Mouse (Mus musculus) neural tube, embryonic 14.5 days (tissue): ENCODE measurements around the gene Gm21954. TPM values are rescaled to one million over a fixed set of nuclear protein-coding genes. Genes with fewer than 3 reads are reported as not detected.
A peak's percentile ranks its signal among the peaks of the same experiment; 100 is the strongest.

Experiments
- ATAC-seq: fragments of 200-750 bp; cut with Nextera tagmentation; 2 replicates; pipeline ENCODE4 v1.8.0; 2017; ENCODE audit warnings: low read depth, mild to moderate bottlenecking, moderate TSS enrichment, moderate library complexity
- H3K27ac ChIP-seq: fragments of 300-500 bp; sonication (generic); 2 replicates; pipeline ENCODE4 v1.5.1; 2014; ENCODE audit warnings: low read depth, mild to moderate bottlenecking, control low read depth, low read length, moderate library complexity, mixed read lengths
- H3K27me3 ChIP-seq: fragments of 300-500 bp; sonication (generic); 2 replicates; pipeline ENCODE4 v1.6.1; 2014; ENCODE audit warnings: low read length; ENCODE audit not compliant: control insufficient read depth, insufficient read depth
- H3K36me3 ChIP-seq: fragments of 300-500 bp; sonication (generic); 2 replicates; pipeline ENCODE4 v1.6.1; 2014; ENCODE audit warnings: low read length, mixed read lengths; ENCODE audit not compliant: control insufficient read depth, insufficient read depth
- H3K4me1 ChIP-seq: fragments of 300-500 bp; sonication (generic); 2 replicates; pipeline ENCODE4 v1.6.1; 2014; ENCODE audit warnings: low read length; ENCODE audit not compliant: control insufficient read depth, insufficient read depth
- H3K4me2 ChIP-seq: fragments of 300-500 bp; sonication (generic); 2 replicates; pipeline ENCODE4 v1.6.1; 2014; ENCODE audit warnings: mild to moderate bottlenecking, low read depth, low read length, control low read depth
- H3K4me3 ChIP-seq: fragments of 300-500 bp; sonication (generic); 2 replicates; pipeline ENCODE4 v1.5.1; 2014; ENCODE audit warnings: low read depth, low read length, control low read depth, mixed read lengths
- H3K9ac ChIP-seq: fragments of 300-500 bp; sonication (generic); replicated peaks from 2 replicates; pipeline ENCODE4 v1.6.1; 2014; ENCODE audit warnings: low read depth, mild to moderate bottlenecking, control low read depth, low read length, mixed read lengths
- H3K9me3 ChIP-seq: fragments of 300-500 bp; sonication (generic); 2 replicates; pipeline ENCODE4 v1.6.1; 2016; ENCODE audit warnings: low read length; ENCODE audit not compliant: control insufficient read depth
- WGBS: fragments of 180-500 bp; shearing (Covaris S2); extraction: QIAGEN DNeasy Blood & Tissue Kit; methylation state at CpG from one replicate; pipeline ENCODE4 v1.1.7; 2014; 5-methylcytosine and 5-hydroxymethylcytosine counted together
- polyA plus RNA-seq: library from polyadenylated mRNA; unstranded; fragments of >200 nt; fragmentation: Nextera tagmentation; extraction: Ambion mirVana; gene quantifications from 2 replicates; pipeline ENCODE4 v1.2.1, GENCODE M21; 2014

The Gm21954 gene
- polyA plus RNA-seq, 1 experiment from 2014 or later = not detected

GRCm38 (mm10) chr3:55415527-55415950, 56.5 kb downstream of the Gm21954 start:
- H3K36me3 ChIP-seq = no peaks in the 10 kb centered on the region
- no peaks in the 10 kb centered on the region for H3K9me3 ChIP-seq
- no peak overlapping the region for H3K4me3 ChIP-seq
- H3K27ac ChIP-seq = peak overlapping the region; percentile 95
- WGBS = 2% methylated on average over 14 of the region's 14 CpGs
- ATAC-seq = peak; percentile 75
- peaks cover 17% of the 10 kb centered on the region for H3K4me1 ChIP-seq
- H3K27me3 ChIP-seq = no peaks in the 10 kb centered on the region
- H3K9ac ChIP-seq = peak overlapping the region; percentile 59
- H3K4me2 ChIP-seq = peak overlapping the region; percentile 43

Other genes starting within 250 kb of the Gm21954 start
- gene Dclk1, start 229.8 kb downstream of the Gm21954 start, polyA plus RNA-seq = 276 and 297 TPM in 2 replicates